Mouse (Mus musculus) right cerebral cortex, postnatal 14 days (tissue): ENCODE measurements around the gene Gm15517.

ENCODE experiments used
- DNase-seq: peaks from one replicate; pipeline ENCODE4 v3.0.0; 2022

Gene Gm15517

DNA sequence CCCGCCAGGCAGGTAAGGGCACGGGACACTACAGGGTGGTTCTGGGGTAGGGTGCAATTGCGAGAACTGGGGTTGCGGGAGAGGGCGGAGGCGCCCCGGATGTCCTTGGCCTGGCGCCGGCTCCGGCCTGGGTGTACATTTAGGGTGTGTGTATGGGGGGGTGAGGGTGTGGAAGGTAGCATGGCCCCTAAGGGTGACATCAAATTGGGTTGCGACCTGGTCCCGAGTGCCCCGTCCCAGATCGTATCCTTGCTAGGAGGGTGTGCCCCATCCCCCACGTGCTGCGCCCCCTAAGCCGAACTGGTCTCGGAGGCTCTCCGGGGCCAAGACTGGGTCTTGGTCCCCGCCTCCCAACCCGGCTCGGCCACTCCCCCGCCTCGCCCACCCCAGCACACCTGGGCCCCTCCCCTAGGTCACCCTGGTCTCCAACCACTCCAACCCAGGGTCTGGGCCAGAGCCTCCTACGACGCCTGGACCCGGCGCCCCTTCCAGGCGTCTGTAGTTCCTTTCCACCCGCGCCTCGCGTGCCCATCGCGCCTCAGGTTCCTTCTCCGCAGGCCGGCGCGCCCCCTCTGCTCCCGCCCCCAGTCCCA lies 49.1 kb downstream of the Gm15517 start:
- DNase-seq, result no peak

DNA sequence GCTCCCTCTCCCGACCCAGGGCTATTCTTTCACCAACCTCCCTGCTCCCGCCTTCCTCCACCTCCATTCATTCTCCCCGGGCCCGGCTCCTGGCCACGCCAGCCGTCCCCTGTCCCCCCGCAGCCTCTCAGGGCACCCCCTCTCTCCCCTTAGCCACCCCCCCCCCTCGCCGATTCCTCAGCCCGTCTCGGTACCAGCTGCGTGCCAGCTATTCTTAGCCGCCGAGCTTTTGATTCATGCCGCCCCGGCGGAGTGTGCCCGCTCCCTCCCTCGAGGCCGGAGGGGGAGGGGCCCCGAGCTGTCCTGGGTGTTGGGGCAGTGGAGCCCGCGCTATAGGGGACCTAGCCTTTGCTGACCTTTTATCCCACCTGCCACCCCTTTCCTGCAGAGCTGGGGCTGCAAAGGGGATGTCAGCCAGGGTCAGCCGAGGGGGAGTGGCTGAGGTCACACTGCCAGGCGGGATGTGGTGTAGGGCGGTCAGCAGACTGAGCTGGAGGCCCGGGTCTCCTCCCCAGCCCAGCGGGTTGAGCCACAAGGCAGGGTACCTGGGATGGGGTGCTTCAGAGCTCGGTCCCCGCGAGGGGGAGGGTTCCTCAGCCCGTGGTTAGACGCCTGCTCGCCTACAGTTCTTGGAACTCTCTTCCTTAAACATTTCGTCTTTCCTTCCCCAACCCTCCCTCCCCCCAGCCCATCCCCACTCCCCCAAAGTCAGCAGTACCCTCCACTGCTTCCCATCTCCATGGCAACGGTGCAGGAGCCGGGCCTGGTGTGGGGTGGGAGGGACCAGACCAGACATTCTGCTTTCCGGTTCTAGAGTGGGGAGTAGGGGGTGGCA lies 49.8 kb downstream of the Gm15517 start:
- DNase-seq, result peak; percentile 77
